Mouse (Mus musculus) intestine, postnatal 0 days (tissue): ENCODE results near the gene Cct3. TPM values are rescaled to one million over a fixed set of nuclear protein-coding genes. Genes with fewer than 3 reads are reported as not detected.
"Not testable (repeated sequence)": the region's sequence is repeated elsewhere in the genome, so short reads cannot be mapped to it uniquely, and the experiment has no call there.

Source experiments
- ATAC-seq: fragments of 200-750 bp; cut with Nextera tagmentation; 2 replicates; pipeline ENCODE4 v1.8.0; 2017; ENCODE audit warnings: mild to moderate bottlenecking, moderate TSS enrichment, moderate library complexity
- H3K27ac ChIP-seq: fragments of 300-500 bp; sonication (generic); 2 replicates; pipeline ENCODE4 v1.5.1; 2014; ENCODE audit warnings: mild to moderate bottlenecking, low read depth, low read length, moderate library complexity
- H3K27me3 ChIP-seq: fragments of 300-500 bp; sonication (generic); replicated peaks from 2 replicates; pipeline ENCODE4 v1.6.1; 2014; ENCODE audit warnings: low read length, mixed read lengths; ENCODE audit not compliant: control insufficient read depth, insufficient read depth
- H3K36me3 ChIP-seq: fragments of 300-500 bp; sonication (generic); 2 replicates; pipeline ENCODE4 v1.6.1; 2014; ENCODE audit warnings: mild to moderate bottlenecking, moderate library complexity; ENCODE audit not compliant: control insufficient read depth, insufficient read depth
- H3K4me1 ChIP-seq: fragments of 300-500 bp; sonication (generic); replicated peaks from 2 replicates; pipeline ENCODE4 v1.6.1; 2014; ENCODE audit warnings: antibody characterized with exemption, low read length, mixed read lengths; ENCODE audit not compliant: control insufficient read depth, insufficient read depth
- H3K4me2 ChIP-seq: fragments of 300-500 bp; sonication (generic); replicated peaks from 2 replicates; pipeline ENCODE4 v1.6.1; 2014; ENCODE audit warnings: low read depth, mild to moderate bottlenecking, moderate library complexity
- H3K4me3 ChIP-seq: fragments of 300-500 bp; sonication (generic); 2 replicates; pipeline ENCODE4 v1.5.1; 2014; ENCODE audit warnings: low read depth, low read length
- H3K9ac ChIP-seq: fragments of 300-500 bp; sonication (generic); 2 replicates; pipeline ENCODE4 v1.6.1; 2014; ENCODE audit warnings: mild to moderate bottlenecking, low read depth, low read length
- H3K9me3 ChIP-seq: fragments of 300-500 bp; sonication (generic); 2 replicates; pipeline ENCODE4 v1.6.1; 2016; ENCODE audit warnings: mixed run types; ENCODE audit not compliant: control insufficient read depth
- CTCF ChIP-seq: sonication (generic); IDR thresholded peaks from 2 replicates; pipeline ENCODE4 v1.5.1; 2016; ENCODE audit warnings: low read depth, mild to moderate bottlenecking, control low read depth, antibody characterized with exemption, moderate library complexity
- WGBS: fragments of 180-500 bp; shearing (Covaris S2); extraction: QIAGEN DNeasy Blood & Tissue Kit; methylation state at CpG from one replicate; pipeline ENCODE4 v1.1.7; 2014; 5-methylcytosine and 5-hydroxymethylcytosine counted together
- polyA plus RNA-seq: library from polyadenylated mRNA; unstranded; fragments of >200 nt; fragmentation: Nextera tagmentation; extraction: Ambion mirVana; gene quantifications from 2 replicates; pipeline ENCODE4 v1.2.1, GENCODE M21; 2015

Cct3 gene
- polyA plus RNA-seq, 1 experiment from 2014 or later: 175 TPM

DNA sequence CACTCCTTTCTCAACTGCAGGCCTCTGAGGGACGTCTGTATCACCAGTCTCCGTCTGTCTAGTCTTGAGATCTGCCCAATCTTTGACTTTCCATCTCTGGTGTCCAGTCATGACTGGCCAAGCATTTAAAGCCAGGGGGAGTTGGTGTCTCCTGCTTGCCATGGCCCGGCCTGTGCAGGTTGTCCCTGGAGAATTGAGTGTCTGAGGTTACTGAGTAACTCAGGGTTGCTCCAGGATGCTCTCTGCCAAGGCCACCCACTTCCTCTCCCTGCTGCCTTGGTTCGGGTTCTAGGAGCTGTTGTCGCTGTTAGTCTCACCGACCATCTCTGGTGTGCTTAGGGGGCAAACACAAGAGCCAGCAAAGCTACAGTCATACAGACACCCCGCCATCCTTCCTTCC, 40.5 kb upstream of the Cct3 start:
- Histone ChIP-seq H3K4me1 (no peaks in the 10 kb centered on the region), H3K4me3 (no peak overlapping the region), H3K36me3 (no peaks in the 10 kb centered on the region), H3K27me3 (0 out of 2 replicates have a peak, but pooled peaks cover 10% of the 10 kb centered on the region), H3K9ac (no peak overlapping the region), H3K27ac (no peak overlapping the region), H3K9me3 (no peaks in the 10 kb centered on the region), H3K4me2 (no peak overlapping the region)
- no peak for ATAC-seq
- WGBS: 51% methylated on average over 7 of the region's 7 CpGs
- no peak for TF ChIP-seq CTCF

DNA sequence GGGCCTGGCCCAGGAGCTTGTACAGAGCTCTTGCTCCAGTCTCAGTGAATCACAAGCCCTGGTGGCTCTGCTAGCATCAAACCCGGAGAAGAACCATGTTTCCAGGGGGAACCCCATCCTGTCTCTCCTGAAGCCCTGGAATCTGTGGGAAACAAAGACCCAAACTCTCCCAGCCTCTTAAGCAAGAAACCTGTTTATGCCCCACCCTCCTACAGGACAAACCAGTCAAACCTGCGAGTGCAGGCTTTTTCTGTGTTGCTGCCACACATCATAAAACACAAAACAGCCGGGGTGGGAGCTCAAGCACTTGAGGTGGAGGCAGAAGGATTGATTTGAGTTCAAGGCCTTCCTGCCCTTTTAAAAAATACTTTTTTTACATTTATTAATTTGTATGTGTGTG, 34.6 kb upstream of the Cct3 start:
- H3K4me2 ChIP-seq: no peak overlapping the region
- no peak for ATAC-seq
- H3K4me3 ChIP-seq: no peak overlapping the region
- no peaks in the 10 kb centered on the region for H3K36me3 ChIP-seq
- no peaks in the 10 kb centered on the region for H3K27me3 ChIP-seq
- 44% methylated on average over 3 of the region's 3 CpGs for WGBS
- H3K27ac ChIP-seq: no peak overlapping the region
- no peak overlapping the region for H3K9ac ChIP-seq
- no peaks in the 10 kb centered on the region for H3K4me1 ChIP-seq
- TF ChIP-seq CTCF: no peak
- H3K9me3 ChIP-seq: no peaks in the 10 kb centered on the region

DNA sequence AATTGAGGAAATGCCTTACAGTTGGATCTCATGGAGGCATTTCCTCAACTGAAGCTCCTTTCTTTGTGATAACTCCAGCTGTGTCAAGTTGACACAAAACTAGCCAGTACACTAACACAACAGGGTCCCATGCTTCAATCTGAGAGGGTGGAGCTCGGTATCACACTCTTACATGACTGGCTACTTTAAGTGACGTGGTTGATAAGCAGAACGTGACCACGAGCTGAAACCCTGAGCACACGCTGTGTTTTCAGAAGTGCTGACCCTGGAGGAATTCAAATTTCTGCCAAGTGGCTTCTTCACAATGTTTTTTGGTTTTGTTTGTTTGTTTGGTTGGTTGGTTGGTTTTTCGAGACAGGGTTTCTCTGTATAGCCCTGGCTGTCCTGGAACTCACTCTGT, 28.9 kb upstream of the Cct3 start:
- H3K4me2 ChIP-seq, H3K9me3 ChIP-seq, H3K4me3 ChIP-seq, H3K27ac ChIP-seq, ATAC-seq, H3K36me3 ChIP-seq, H3K27me3 ChIP-seq, H3K9ac ChIP-seq, H3K4me1 ChIP-seq: not testable (repeated sequence)
- WGBS: 75% methylated on average over 6 of the region's 6 CpGs

DNA sequence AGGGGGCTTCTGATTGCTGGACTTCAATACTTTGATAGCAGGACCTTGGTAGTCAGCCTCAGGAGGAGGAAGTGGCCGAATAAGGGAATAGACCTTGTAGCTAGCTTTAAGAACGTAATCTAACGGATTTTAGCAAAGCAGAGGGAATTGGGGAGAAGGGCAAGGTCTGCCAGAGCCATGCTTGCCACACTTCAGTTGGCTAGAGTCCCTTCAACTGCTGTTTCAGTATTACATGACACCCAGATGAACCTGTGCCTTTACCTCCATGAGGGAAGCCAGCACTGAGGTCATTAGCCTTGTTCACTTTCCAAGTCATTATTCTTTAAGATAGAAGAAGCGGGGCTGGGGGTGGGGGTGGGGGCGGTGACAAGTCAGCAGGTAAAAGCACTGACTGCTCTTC, 27.9 kb upstream of the Cct3 start:
- Histone ChIP-seq H3K9ac (no peak overlapping the region), H3K4me1 (no peaks in the 10 kb centered on the region), H3K27me3 (no peaks in the 10 kb centered on the region), H3K9me3 (no peaks in the 10 kb centered on the region), H3K36me3 (no peaks in the 10 kb centered on the region), H3K27ac (no peak overlapping the region), H3K4me3 (no peak overlapping the region), H3K4me2 (no peak overlapping the region)
- ATAC-seq: no peak
- no peak for TF ChIP-seq CTCF
- 89% methylated on average over 5 of the region's 5 CpGs for WGBS

DNA sequence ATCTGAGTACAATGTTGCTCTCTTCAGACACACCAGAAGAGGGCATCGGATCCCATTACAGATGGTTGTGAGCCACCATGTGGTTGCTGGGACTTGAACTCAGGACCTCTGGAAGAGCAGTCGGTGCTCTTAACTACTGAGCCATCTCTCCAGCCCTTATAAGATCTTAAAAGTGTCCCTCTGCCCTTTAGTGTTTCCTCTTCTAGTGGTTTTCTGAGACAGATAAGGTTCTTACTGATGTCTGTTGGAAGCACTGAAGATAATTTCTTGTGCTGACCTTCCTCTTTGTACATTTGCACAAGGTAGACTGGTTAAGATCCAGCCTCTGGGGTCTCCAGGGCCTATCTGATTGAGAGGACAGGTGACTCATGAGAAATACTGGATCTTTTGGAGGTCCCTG, 25.6 kb upstream of the Cct3 start:
- not testable (repeated sequence) for H3K4me1 ChIP-seq, H3K9me3 ChIP-seq, H3K9ac ChIP-seq, ATAC-seq, H3K27ac ChIP-seq, H3K27me3 ChIP-seq, H3K4me2 ChIP-seq, H3K4me3 ChIP-seq, H3K36me3 ChIP-seq
- WGBS: 94% methylated on average over 2 of the region's 2 CpGs

DNA sequence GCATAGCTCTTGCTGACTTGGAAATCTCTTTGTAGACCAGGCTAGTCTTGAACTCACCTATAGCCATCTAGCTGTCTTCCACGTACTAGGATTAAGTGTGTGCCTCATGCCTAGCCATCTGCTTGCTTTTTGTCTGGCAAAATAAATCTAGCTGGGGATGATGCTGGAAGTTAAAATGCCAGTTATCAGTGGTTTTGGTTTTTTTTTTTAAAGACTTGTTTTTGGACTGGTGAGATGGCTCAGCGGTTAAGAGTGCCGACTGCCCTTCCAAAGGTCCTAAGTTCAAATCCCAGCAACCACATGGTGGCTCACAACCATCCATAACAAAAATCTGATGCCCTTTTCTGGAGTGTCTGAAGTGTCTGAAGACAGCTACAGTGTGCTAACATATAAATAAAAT, 25.1 kb upstream of the Cct3 start:
- Histone ChIP-seq H3K36me3 (no peaks in the 10 kb centered on the region), H3K27me3 (no peaks in the 10 kb centered on the region), H3K9ac (no peak overlapping the region), H3K4me1 (no peaks in the 10 kb centered on the region), H3K27ac (no peak overlapping the region), H3K4me2 (no peak overlapping the region), H3K4me3 (no peak overlapping the region), H3K9me3 (no peaks in the 10 kb centered on the region)
- TF ChIP-seq CTCF: no peak
- 86% methylated on average over 3 of the region's 3 CpGs for WGBS
- no peak for ATAC-seq

DNA sequence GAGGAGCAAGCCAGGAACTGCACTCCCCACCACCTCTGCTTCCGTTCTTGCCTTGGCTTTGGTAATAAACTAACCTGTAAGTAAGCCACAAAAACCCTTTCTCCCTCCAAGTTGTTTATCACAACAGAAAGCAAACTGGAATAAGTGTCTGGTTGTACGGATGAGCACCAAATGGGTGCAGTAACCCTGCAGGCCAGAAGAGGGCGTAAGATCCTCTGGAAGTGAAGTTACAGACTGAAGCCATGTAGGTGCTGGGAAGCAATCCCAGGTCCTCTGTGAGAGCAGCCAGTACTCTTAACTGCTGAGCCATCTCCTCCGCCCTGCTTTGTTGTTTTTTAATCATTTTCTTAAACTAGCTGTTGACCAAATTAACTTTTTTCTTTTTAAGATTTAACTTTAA, 22.9 kb upstream of the Cct3 start:
- peak; percentile 45 for TF ChIP-seq CTCF
- no peak for ATAC-seq
- Histone ChIP-seq H3K27me3 (no peaks in the 10 kb centered on the region), H3K27ac (no peak overlapping the region), H3K9ac (no peak overlapping the region), H3K36me3 (no peaks in the 10 kb centered on the region), H3K9me3 (no peaks in the 10 kb centered on the region), H3K4me3 (no peak overlapping the region), H3K4me2 (no peak overlapping the region), H3K4me1 (no peaks in the 10 kb centered on the region)
- 92% methylated on average over 4 of the region's 4 CpGs for WGBS
